ENCODE assay signal across 10 mouse cellular contexts in genomic region chr9:31119882-31120532, GRCm38 (mm10). TPM values are rescaled to one million over a fixed set of nuclear protein-coding genes. Genes with fewer than 3 reads are reported as not detected.
DNase-seq lines count a peak whose midpoint lies in the region; ATAC-seq and TF ChIP-seq lines count a peak whose summit lies in the region.
"Had no signal": no experiment of that assay in that cellular context is flagged by ENCODE, and none has a peak within 500 bp of the region (broad histone marks: within the 10 kb centered on the region; RNA-seq: fewer than 3 reads in every experiment).

No protein-coding gene starts in this region.

- H3K4me2 ChIP-seq in forebrain, embryonic 16.5 days (ENCODE audit: low read length): no peak overlapping the region
- H3K4me2 ChIP-seq in forebrain, embryonic 11.5 days (ENCODE audit: low read depth, low read length, severe bottlenecking): no peak overlapping the region
- H3K4me2 ChIP-seq in intestine, embryonic 15.5 days (replicated peaks): no peak overlapping the region
- H3K4me2 ChIP-seq in lung, embryonic 14.5 days: no peak overlapping the region

- H3K36me3 ChIP-seq in forebrain, embryonic 16.5 days (ENCODE audit: control insufficient read depth, insufficient read depth): no peaks in the 10 kb centered on the region
- H3K36me3 ChIP-seq in forebrain, embryonic 11.5 days (ENCODE audit: control insufficient read depth, insufficient read depth, low read length): no peaks in the 10 kb centered on the region
- H3K36me3 ChIP-seq in intestine, embryonic 15.5 days: no peaks in the 10 kb centered on the region
- H3K36me3 ChIP-seq in lung, embryonic 14.5 days (ENCODE audit: insufficient read depth): no peaks in the 10 kb centered on the region

- H3K27me3 ChIP-seq in forebrain, embryonic 16.5 days (replicated peaks; ENCODE audit: control insufficient read depth, insufficient read depth, low read length): no peaks in the 10 kb centered on the region
- no peaks in the 10 kb centered on the region for H3K27me3 ChIP-seq in forebrain, embryonic 11.5 days (ENCODE audit: control insufficient read depth, insufficient read depth, low read length)
- H3K27me3 ChIP-seq in intestine, embryonic 15.5 days (replicated peaks): no peaks in the 10 kb centered on the region
- H3K27me3 ChIP-seq in lung, embryonic 14.5 days (ENCODE audit: insufficient read depth, low read length): no peaks in the 10 kb centered on the region
- no peaks in the 10 kb centered on the region for H3K27me3 ChIP-seq in cerebellum, adult 2 months (ENCODE audit: control insufficient read depth, insufficient read depth, low read length)

- no peak for DNase-seq in forebrain, embryonic 11.5 days (ENCODE audit: low spot score)
- peak; percentile 17 for DNase-seq in CD4-positive helper T cell, adult 2 months (ENCODE audit: low read depth, low spot score)
- DNase-seq in lung, embryonic 14.5 days: peak; percentile 27
- DNase-seq in gastrocnemius, postnatal 25 days: no peak
- DNase-seq in adrenal gland, postnatal 36 days: no peak
- no peak for DNase-seq in cerebellum, adult 2 months
- DNase-seq: layer of hippocampus, adult 9-11 months; midbrain, embryonic 14.5 days had no signal

- no peak overlapping the region for H3K4me3 ChIP-seq in forebrain, embryonic 16.5 days (replicated peaks; ENCODE audit: low read length)
- H3K4me3 ChIP-seq in forebrain, embryonic 11.5 days (ENCODE audit: low read depth, low read length): no peak overlapping the region
- H3K4me3 ChIP-seq in intestine, embryonic 15.5 days (replicated peaks): no peak overlapping the region
- no peak overlapping the region for H3K4me3 ChIP-seq in lung, embryonic 14.5 days (ENCODE audit: low read depth, low read length)
- no peak overlapping the region for H3K4me3 ChIP-seq in cerebellum, adult 2 months (replicated peaks; ENCODE audit: insufficient read depth, low read depth, low read length)

- peaks cover 4% of the 10 kb centered on the region for H3K4me1 ChIP-seq in forebrain, embryonic 16.5 days (replicated peaks; ENCODE audit: control insufficient read depth, insufficient read depth, low read length)
- H3K4me1 ChIP-seq in forebrain, embryonic 11.5 days (replicated peaks; ENCODE audit: control insufficient read depth, insufficient read depth, low read length): peaks cover 7% of the 10 kb centered on the region
- H3K4me1 ChIP-seq in intestine, embryonic 15.5 days (replicated peaks): peaks cover 16% of the 10 kb centered on the region
- no peaks in the 10 kb centered on the region for H3K4me1 ChIP-seq in lung, embryonic 14.5 days (ENCODE audit: insufficient read depth)
- H3K4me1 ChIP-seq in cerebellum, adult 2 months (ENCODE audit: control insufficient read depth, insufficient read depth, low read length): no peaks in the 10 kb centered on the region

- WGBS in forebrain, embryonic 16.5 days: 56% methylated on average over 11 of the region's 11 CpGs
- 72% methylated on average over 11 of the region's 11 CpGs for WGBS in forebrain, embryonic 11.5 days
- 33% methylated on average over 11 of the region's 11 CpGs for WGBS in intestine, embryonic 15.5 days
- 43% methylated on average over 11 of the region's 11 CpGs for WGBS in lung, embryonic 14.5 days
- 70% methylated on average over 11 of the region's 11 CpGs for WGBS in cerebellum, adult 2 months

- H3K9me3 ChIP-seq in forebrain, embryonic 16.5 days (ENCODE audit: control insufficient read depth, low read length): no peaks in the 10 kb centered on the region
- no peaks in the 10 kb centered on the region for H3K9me3 ChIP-seq in forebrain, embryonic 11.5 days (ENCODE audit: control insufficient read depth, low read length)
- no peaks in the 10 kb centered on the region for H3K9me3 ChIP-seq in intestine, embryonic 15.5 days
- no peaks in the 10 kb centered on the region for H3K9me3 ChIP-seq in lung, embryonic 14.5 days (ENCODE audit: low read depth, low read length)

- no peak overlapping the region for H3K9ac ChIP-seq in forebrain, embryonic 16.5 days (replicated peaks; ENCODE audit: low read depth, low read length)
- no peak overlapping the region for H3K9ac ChIP-seq in forebrain, embryonic 11.5 days (ENCODE audit: low read length)
- H3K9ac ChIP-seq in intestine, embryonic 15.5 days: no peak overlapping the region
- H3K9ac ChIP-seq in lung, embryonic 14.5 days: no peak overlapping the region

- H3K27ac ChIP-seq in forebrain, embryonic 16.5 days (ENCODE audit: low read length): no peak overlapping the region
- no peak overlapping the region for H3K27ac ChIP-seq in forebrain, embryonic 11.5 days (ENCODE audit: low read depth, low read length)
- peak overlapping the region; percentile 13 for H3K27ac ChIP-seq in intestine, embryonic 15.5 days
- H3K27ac ChIP-seq in lung, embryonic 14.5 days (ENCODE audit: low read depth): peak overlapping the region; percentile 1; the same call in 1 of the 2 replicates
- no peak overlapping the region for H3K27ac ChIP-seq in cerebellum, adult 2 months (ENCODE audit: insufficient read depth, low read length)

- ATAC-seq in forebrain, embryonic 16.5 days: peak; percentile 58; the same call in 1 of the 2 replicates
- no peak for ATAC-seq in forebrain, embryonic 11.5 days (replicated peaks; ENCODE audit: low FRiP score)
- ATAC-seq in intestine, embryonic 15.5 days: peak; percentile 29; the same call in 1 of the 2 replicates
- ATAC-seq in lung, embryonic 14.5 days (ENCODE audit: insufficient read depth): peak; percentile 19; the same call in 1 of the 2 replicates

- no peak for TF ChIP-seq POLR2A in cerebellum, adult 2 months (IDR thresholded peaks at IDR 0.05; ENCODE audit: borderline replicate concordance, insufficient read depth, low read length)

- TF ChIP-seq CTCF in lung, embryonic 14.5 days (IDR thresholded peaks at IDR 0.05; ENCODE audit: low read depth): no peak
- TF ChIP-seq CTCF in cerebellum, adult 2 months (IDR thresholded peaks at IDR 0.05; ENCODE audit: borderline replicate concordance, insufficient read depth, low read depth, low read length): no peak

RNA-seq across cellular contexts. Expression of gene St14, which starts 11.6 kb away (rescaled TPM):
- 0.63 and 0.73 TPM in 2 replicates for polyA plus RNA-seq in forebrain, embryonic 16.5 days (2015; fragmentation: Nextera tagmentation; extraction: Ambion mirVana)
- 2.7 and 3.7 TPM in 2 replicates for polyA plus RNA-seq in forebrain, embryonic 11.5 days (2014; fragmentation: Nextera tagmentation; extraction: Ambion mirVana)
- 73.9 and 82.5 TPM in 2 replicates for polyA plus RNA-seq in intestine, embryonic 15.5 days (2015; fragmentation: Nextera tagmentation; extraction: Ambion mirVana)
- polyA plus RNA-seq in lung, embryonic 14.5 days (2014; fragmentation: Nextera tagmentation; extraction: Ambion mirVana): 35.5 and 42.1 TPM in 2 replicates
- total RNA-seq in gastrocnemius, postnatal 25 days (2021): under 1 TPM; 0.20 to 0.27 TPM
- total RNA-seq in adrenal gland, postnatal 36 days (2021): under 1 TPM; 0.43 to 0.99 TPM
- 1.2 and 1.4 TPM in 2 replicates for polyA plus RNA-seq in cerebellum, adult 2 months (2012; rRNA removed)

Comparison
In these comparisons a context has a peak if more than half of its experiments do, and no peak if none do; other contexts are left out.
1. H3K27ac ChIP-seq: peak in intestine, embryonic 15.5 days (single experiment) and lung, embryonic 14.5 days (single experiment); none in forebrain, embryonic 16.5 days (single experiment), forebrain, embryonic 11.5 days (single experiment) and cerebellum, adult 2 months (single experiment).
2. DNase-seq: peak in CD4-positive helper T cell, adult 2 months (single experiment) and lung, embryonic 14.5 days (single experiment); none in forebrain, embryonic 11.5 days (single experiment), gastrocnemius, postnatal 25 days (single experiment), adrenal gland, postnatal 36 days (0 of 2) and cerebellum, adult 2 months (0 of 2).